ENCODE assay signal across 22 mouse cellular contexts in the genomic region with DNA sequence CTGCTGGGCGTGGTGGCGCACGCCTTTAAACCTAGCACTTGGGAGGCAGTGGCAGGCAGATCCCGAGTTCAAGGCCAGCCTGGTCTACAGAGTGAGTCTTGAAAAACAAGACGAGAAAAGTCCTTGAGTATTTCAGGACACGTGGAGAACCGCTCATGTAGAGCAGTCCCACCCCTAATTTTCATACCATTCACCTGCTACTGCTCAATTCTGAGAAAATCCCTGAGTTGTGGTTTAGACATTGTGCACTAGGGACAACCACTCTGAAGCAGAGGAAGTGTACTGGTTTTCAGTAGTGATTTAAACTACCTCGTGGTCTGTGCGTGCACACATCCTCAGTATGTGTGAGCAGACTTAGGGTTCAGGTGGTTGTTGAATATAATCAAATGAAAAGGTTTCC.
"Had no signal": no experiment of that assay in that cellular context is flagged by ENCODE, and none has a peak within 500 bp of the region (broad histone marks: within the 10 kb centered on the region; RNA-seq: fewer than 3 reads in every experiment).

No protein-coding gene starts in this region.

- H3K4me1 ChIP-seq: liver, embryonic 15.5 days; lung, embryonic 15.5 days; midbrain, embryonic 13.5 days; midbrain, embryonic 15.5 days; neural tube, embryonic 13.5 days; neural tube, embryonic 15.5 days; stomach, embryonic 15.5 days had no signal

- H3K27ac ChIP-seq: liver, embryonic 15.5 days; lung, embryonic 15.5 days; macrophage; midbrain, embryonic 13.5 days; midbrain, embryonic 15.5 days; neural tube, embryonic 13.5 days; neural tube, embryonic 15.5 days; stomach, embryonic 15.5 days; stomach, postnatal 0 days had no signal

- H3K9ac ChIP-seq: liver, embryonic 15.5 days; liver, postnatal 0 days; lung, embryonic 15.5 days; midbrain, embryonic 13.5 days; midbrain, embryonic 15.5 days; neural tube, embryonic 13.5 days; neural tube, embryonic 15.5 days; stomach, embryonic 15.5 days had no signal

- H3K9me3 ChIP-seq: liver, embryonic 15.5 days; lung, embryonic 15.5 days; megakaryocyte, embryonic 14.5 days; midbrain, embryonic 13.5 days; midbrain, embryonic 15.5 days; neural tube, embryonic 13.5 days; neural tube, embryonic 15.5 days; stomach, embryonic 15.5 days had no signal

- H3K4me2 ChIP-seq: liver, embryonic 15.5 days; lung, embryonic 15.5 days; midbrain, embryonic 11.5 days; midbrain, embryonic 13.5 days; midbrain, embryonic 15.5 days; neural tube, embryonic 13.5 days; neural tube, embryonic 15.5 days; stomach, embryonic 15.5 days had no signal

- H3K4me3 ChIP-seq: liver, embryonic 15.5 days; lung, embryonic 15.5 days; megakaryocyte, embryonic 14.5 days; midbrain, embryonic 13.5 days; midbrain, embryonic 15.5 days; myocyte; neural tube, embryonic 13.5 days; neural tube, embryonic 15.5 days; stomach, embryonic 15.5 days had no signal

- DNase-seq: liver, postnatal 0 days; lung, adult 2 months; lung, postnatal 14 days; lung, postnatal 36 days; right cerebral cortex, postnatal 25 days; right cerebral cortex, postnatal 4 days; spleen, adult 18-20 months; thymus, adult 2 months; thymus, postnatal 25 days; thymus, postnatal 4 days had no signal

- H3K36me3 ChIP-seq: liver, embryonic 15.5 days had no signal

- H3K27me3 ChIP-seq: liver, embryonic 15.5 days; lung, embryonic 15.5 days; midbrain, embryonic 13.5 days; midbrain, embryonic 15.5 days; neural tube, embryonic 13.5 days; neural tube, embryonic 15.5 days; stomach, embryonic 15.5 days had no signal
